Mouse (Mus musculus): ENCODE results near the gene Arfgap2. TPM values are rescaled to one million over a fixed set of nuclear protein-coding genes. Genes with fewer than 3 reads are reported as not detected.

The Arfgap2 gene
- 152 TPM for polyA plus RNA-seq (2017; shearing (Covaris generic))

DNA sequence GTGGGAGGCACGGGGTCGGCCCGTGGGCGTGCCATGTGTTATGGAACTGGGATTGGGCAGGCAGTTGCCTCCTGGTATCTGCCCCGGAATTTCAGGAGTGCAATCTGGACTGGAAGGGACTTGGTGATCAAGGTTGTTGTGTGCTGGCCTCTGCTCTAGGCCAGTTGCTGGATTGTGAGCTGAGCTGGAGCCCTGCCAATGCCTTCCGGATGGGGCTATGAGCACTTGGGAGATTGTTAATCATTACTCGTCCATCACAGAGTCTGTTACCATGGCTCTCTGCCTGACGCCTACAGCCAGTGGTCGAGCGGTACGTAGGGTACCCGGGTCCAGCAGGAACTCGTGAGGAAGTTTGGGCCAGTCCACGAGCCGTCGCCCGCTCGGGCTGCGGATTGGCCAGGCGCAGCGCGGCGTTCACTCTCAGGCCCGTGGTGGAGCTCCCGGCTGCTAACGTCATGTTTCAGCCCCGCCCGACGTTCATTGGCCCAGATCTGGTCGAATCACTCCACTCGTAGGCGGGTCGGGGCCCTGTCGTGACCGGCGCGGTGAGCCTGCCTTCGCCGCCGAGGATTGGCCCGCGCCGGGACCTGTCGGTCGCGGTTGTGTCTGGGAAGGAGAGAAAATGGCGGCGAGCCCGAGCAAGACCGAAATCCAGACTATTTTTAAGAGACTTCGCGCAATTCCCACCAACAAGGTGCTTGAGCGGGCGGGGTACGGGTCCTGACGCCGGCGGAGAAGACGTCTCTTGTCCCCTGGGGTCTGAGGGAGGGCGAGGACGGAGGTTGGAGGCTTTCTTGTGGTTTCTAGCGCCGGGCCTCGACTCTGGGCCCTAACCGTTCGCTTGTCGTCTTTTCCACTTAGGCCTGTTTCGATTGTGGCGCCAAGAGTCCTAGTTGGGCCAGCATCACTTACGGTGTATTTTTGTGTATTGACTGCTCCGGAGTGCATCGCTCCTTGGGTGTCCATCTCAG lies at the start of gene Arfgap2:
TSS of gene Arfgap2 (plus strand) at position 264 of the 971 bp plus-strand sequence.

DNA sequence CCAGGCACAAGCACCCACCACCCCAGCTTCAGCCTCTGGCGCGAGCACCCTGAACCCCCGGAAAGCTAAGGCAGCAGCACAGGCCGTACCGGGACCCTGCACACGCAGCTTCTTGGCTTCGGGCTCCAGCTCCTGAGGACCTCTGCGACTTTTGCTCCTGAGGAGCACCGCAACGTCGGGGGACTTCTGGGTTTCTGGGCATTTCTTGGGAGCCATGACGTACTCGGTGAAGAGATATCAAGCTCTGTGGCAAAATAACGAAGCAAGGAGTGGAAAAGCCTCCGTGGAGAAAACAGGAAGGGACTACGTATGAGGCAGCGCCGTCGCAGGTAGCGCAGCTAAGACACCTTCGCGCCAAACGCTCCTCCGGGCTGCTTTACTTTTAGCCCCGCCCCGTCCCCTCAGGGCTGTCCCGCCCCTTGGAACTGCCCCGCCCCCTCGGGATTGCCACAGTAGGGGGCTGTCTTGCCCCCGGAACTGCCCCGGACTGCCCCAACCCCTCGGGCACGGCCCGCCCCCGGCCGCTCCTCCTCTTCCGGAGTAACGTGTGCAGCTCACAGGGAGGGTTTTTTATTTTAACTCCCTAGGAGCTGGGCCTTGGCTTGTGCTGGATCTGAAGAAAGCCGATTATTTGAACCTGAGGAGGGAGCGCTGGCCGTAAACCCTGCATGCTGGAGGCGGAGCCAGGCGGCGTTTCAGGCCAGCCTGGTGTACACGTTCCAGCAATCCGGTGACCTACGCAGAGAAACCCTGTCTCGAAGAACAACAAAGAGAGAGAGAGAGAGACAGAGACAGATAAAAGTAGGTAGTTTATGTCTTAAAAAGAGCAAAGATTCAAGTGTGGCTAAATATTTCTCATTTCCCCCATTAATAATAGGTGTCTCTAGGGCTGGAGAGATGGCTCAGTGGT lies 27.9 kb upstream of the Arfgap2 start, which contains the start of gene Ddb2:
TSS of gene Ddb2 (minus strand) at position 382 of the 910 bp plus-strand sequence.

DNA sequence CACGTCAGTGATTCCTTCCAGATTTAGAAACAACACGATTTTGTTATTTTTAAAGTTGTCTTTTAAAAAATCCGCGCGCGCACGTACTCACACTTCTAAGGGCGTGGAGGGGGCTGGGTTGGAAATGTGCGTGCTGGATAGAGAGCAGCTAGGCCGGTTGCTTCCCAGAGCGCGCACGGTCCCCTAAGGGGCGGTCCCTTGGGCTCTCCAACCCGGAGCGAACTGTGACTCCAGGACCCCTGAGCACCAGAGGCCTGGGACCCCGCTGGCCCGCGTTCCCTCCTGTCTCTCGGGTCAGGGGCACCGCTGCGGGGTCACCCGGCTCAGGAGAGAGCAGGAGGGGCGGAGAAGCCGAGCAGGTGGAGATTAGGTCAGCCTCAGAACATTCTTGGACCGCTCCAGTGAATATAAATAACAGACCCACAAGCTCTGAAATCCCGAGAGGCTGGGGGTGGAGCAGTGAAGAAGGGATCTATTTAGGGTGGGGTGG lies 9.1 kb upstream of the Arfgap2 start, which contains the start of gene Pacsin3:
TSS of gene Pacsin3 (plus strand) at position 294 of the 490 bp plus-strand sequence.

Other genes with a start within 250 kb of the Arfgap2 start
- 5.3 TPM for gene Rapsn, start 229.4 kb upstream of the Arfgap2 start, polyA plus RNA-seq (2017; shearing (Covaris generic))
- gene Psmc3, start 211.0 kb upstream of the Arfgap2 start, polyA plus RNA-seq (2017; shearing (Covaris generic)): 292 TPM
- gene Slc39a13, start 194.6 kb upstream of the Arfgap2 start, polyA plus RNA-seq (2017; shearing (Covaris generic)): 49.2 TPM
- 1.3 TPM for gene Spi1, start 182.6 kb upstream of the Arfgap2 start, polyA plus RNA-seq (2017; shearing (Covaris generic))
- gene Mybpc3, start 146.8 kb upstream of the Arfgap2 start, polyA plus RNA-seq (2017; shearing (Covaris generic)): not detected
- gene Madd, start 81.1 kb upstream of the Arfgap2 start, polyA plus RNA-seq (2017; shearing (Covaris generic)): 140 TPM
- 3.2 TPM for gene Nr1h3, start 62.1 kb upstream of the Arfgap2 start, polyA plus RNA-seq (2017; shearing (Covaris generic))
- gene Acp2, start 62.1 kb upstream of the Arfgap2 start, polyA plus RNA-seq (2017; shearing (Covaris generic)): 27.8 TPM
- gene Ddb2, start 28.0 kb upstream of the Arfgap2 start, polyA plus RNA-seq (2017; shearing (Covaris generic)): 93.8 TPM
- gene Pacsin3, start 9.0 kb upstream of the Arfgap2 start, polyA plus RNA-seq (2017; shearing (Covaris generic)): 0.79 TPM
- gene 1110051M20Rik, start 179.7 kb downstream of the Arfgap2 start, polyA plus RNA-seq (2017; shearing (Covaris generic)): 32.4 TPM
- not detected for gene Lrp4, start 192.5 kb downstream of the Arfgap2 start, polyA plus RNA-seq (2017; shearing (Covaris generic))

Measured in inflammation-experienced regulatory T-cells, adult 16 weeks (primary cell).